Mouse (Mus musculus) fat pad, adult 2 months (tissue): Measurements from ENCODE around the gene Cxadr.
A peak's percentile ranks its signal among the peaks of the same experiment; 100 is the strongest.

Experiments
- DNase-seq: peaks from one replicate; pipeline ENCODE4 v3.0.0-alpha.2; 2011; ENCODE audit warnings: low read depth, low spot score; ENCODE audit errors: extremely low read depth

Cxadr gene

DNA sequence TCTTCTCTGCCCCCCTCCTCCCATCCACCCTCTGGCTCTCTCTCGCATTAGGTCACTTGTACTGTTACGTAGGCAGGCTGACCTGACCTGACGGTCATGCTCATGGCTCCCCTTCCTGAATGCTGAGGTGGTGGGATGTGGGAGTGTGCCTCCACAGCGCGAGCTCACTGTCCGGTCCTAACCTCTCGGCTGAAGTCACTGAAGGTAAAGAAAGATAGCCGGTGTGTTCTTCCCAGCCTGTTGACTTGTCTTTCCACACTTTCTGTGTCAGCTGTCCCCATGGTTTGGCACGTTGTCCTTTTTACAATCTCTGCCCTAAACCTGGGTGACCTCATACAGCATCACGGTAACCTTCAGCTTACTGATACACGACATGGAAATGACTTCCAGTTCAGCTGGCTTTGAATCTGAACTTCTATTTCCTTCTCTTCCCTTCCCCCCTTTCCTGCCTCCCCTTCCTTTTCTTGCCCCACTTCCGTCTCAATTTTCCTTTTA lies 4.4 kb downstream of the Cxadr start:
- no peak for DNase-seq

DNA sequence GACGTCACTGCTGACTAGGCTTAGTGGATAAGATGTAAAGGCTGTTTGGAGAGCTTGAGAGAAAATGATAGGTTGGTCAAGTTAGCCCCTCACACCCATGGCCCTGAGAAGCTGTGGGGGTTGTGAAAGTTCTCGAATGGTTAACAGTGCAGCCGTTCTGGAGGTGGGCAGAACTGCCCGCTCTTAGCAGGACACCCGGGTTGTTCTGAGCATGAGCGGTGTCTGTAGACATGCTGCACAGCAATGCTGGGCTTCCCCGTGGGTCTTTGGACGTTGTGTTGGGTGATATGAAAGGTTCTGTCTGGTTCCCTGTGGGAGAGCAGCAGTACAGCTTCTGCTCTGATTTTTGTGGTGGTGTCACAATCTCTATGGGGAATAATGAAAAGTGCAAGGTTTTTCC lies 5.3 kb downstream of the Cxadr start:
- no peak for DNase-seq

DNA sequence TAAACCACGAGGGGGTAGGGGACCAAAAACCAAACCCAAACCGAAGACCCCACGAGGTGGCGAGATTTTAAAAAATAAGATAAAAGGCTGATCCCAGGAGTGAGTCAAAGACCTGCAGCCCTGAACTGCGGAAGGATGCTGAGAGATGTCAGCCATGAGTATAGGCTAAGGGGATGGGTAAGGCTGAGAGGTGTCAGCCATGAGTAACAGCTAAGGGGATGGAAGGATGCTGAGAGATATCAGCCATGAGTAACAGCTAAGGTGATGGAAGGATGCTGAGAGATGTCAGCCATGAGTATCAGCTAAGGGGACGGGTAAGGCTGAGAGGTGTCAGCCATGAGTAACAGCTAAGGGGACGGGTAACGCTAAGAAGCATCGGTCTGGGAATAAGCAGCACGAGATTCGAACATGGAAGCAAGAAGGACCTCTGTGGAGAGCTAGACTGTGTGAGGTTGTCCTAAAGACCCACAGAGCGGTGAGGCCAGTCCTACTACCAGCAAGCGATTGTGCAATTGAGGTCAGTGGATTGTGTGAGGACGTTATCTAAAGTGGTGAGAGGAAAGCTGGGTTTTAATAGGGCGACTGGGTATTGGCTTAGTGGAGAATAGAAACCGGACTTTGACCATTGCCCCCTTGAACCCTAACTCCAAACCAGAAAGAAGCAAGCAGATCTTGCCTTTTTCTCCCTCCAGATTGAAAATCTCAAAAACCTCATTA lies 6.3 kb downstream of the Cxadr start:
- no peak for DNase-seq

DNA sequence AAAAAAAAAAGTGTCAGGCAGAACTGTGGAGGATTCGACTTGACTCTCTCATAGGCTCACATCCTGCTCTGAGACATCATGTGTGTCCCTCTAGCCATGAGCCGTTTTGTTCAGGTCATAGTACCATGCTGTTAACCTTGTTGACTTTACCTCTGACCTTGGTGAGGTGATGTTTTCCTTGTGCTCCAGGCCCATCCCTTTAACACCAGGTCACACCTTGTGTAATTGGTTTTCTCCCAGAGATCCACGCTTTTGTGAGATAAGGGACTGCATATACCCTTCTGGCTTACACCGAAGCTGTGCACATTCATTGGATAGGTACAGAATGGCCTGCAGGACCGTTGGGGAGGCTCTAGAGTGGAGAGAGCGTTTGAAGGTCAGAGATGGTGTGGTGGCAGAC lies 8.0 kb downstream of the Cxadr start:
- DNase-seq, result no peak

DNA sequence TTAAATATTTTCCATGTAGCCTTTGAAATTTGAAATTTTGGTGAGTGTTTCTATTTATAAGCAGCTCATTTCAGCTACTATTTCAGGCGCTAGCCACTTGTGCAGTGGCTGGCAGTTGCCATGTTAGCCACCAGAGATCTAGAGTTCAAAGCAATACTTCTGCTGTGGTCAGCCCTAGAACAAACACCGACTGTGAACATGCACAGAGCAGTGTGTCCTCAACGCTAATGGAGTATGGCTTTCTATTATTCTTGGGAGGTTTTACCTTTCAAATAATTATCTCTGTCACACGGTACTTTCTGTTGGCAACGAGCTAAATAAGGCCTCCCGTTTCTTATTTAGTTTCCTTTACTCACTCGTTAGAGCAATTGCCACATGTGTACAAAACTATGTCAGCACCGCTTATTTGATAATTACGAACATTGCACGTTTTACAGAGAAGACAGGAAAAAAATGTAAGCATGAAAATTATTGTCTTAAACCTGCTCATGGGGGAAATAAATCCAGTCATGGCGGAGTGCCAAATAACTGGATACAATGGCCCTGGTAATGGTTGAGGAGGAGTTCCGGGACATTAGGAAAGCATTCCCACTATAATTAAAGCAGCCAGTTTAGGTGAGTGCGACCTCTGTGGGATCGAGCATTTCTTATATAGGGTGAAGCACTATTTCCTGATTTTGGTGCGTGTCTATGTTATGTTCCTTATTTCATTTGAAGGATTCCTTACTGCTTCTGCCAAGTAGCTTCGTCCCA lies 12.0 kb downstream of the Cxadr start:
- no peak for DNase-seq

DNA sequence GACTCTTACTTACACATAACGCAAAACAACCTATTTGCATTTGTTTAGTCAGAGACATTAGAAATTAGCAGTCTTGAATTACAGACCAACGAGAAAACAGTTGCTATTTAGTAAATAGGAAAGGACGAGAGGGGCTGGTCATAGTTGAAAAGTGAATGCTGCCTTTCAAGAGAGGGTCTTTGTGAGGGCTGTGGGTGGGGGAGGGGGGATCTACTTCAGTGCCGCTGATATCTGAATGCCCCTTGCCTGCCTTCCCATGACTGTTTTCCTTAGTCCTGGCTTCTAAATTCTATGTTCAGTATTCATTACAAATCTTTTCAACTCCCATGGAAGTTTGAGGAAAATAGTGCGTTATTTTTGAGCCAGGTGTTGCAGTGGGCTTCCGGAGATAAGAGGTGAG lies 12.7 kb downstream of the Cxadr start:
- DNase-seq, result no peak

DNA sequence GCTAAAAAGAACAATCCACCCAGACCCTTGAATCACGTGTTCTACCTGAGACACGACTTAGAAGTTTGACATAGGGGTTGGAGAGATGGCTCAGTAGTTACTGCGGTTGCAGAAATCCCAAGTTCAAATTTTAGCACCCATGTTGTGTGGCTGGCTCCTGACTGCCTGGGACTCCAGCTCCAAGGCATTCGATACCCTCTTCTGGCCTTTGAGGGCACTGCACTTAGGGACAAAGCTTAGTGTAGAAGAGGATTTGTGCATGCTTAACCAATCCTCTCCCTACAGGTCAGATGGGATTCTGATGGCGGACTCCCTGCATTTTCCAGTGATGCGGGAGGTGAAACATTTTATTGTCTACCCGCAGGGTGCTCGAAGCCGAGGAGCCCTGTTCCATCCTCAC lies 15.6 kb downstream of the Cxadr start:
- DNase-seq, result no peak

DNA sequence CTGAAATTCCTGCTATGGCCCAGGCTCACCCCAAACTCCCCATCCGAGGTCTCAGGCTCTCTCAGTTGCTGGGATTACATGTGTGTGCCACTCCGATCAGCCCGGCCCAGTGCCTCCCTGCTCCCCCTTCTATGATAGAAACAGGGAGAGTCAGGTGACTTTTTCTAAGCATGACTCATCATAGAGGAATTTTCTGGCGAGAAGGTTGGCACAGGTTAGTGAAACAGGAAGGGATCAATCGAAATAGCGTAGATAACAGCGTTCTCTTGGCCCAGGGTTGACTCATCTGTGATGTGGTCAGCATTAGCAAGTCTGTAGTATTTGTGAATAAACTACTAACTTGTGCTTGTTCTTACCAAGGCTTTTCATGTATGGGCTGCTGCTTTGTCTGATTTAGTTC lies 16.7 kb downstream of the Cxadr start:
- no peak for DNase-seq

DNA sequence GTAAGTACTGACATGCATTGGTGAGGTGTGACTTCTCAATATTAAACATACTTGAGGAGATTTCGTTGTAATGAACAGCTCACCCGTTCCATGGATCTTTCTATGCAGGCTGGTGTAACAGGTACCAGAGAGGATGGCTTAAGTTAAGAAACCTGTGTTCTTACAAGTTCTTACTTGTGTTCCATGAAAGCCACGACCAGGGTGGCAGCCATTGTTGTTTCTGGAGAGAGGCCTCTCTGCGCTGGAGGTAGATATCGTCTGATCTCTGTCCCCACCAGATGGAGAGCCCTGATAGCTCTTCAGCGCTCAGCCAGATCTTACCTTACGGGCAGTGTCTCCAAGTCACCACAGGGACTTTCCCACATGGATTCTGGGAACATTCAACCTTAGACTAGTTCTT lies 18.4 kb downstream of the Cxadr start:
- peak; percentile 73 for DNase-seq

DNA sequence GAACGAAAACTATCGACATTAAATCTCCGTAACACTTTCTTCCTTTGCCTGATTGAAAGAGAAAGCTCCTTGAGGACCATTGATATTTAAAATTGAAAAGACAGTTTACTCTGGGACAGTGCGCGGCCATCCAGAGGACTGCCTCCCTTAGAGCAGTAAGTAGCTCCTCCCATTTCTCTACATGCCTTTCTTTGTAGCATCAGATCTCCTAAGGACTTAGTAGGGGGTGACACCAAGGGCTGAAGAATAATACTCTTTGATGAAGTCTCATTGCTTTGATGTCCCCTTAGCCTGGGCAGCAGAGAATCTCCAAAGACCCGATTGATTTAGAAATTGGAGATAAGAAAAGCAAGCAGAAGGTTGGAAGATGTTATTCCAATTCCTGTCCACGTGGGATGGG lies 20.3 kb downstream of the Cxadr start:
- no peak for DNase-seq

DNA sequence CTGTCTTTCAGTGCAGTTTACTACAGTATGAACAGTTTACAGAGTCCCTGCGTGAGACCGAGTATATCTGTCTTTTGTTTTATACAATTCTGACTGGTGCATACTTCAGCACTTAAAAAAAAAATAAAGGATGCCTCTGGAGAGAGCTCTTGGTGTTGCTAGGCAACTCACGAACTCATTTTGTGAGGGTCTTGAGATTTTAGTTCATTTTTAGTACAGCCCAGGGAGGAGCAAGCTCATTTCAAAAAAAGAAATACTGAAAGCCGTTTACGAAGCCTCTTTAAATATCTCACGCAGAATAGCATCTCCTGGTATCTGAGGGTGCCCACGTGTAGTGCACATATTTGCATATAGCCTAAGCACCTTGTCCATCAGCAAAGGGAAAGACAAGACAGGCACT lies 20.9 kb downstream of the Cxadr start:
- DNase-seq, result no peak

DNA sequence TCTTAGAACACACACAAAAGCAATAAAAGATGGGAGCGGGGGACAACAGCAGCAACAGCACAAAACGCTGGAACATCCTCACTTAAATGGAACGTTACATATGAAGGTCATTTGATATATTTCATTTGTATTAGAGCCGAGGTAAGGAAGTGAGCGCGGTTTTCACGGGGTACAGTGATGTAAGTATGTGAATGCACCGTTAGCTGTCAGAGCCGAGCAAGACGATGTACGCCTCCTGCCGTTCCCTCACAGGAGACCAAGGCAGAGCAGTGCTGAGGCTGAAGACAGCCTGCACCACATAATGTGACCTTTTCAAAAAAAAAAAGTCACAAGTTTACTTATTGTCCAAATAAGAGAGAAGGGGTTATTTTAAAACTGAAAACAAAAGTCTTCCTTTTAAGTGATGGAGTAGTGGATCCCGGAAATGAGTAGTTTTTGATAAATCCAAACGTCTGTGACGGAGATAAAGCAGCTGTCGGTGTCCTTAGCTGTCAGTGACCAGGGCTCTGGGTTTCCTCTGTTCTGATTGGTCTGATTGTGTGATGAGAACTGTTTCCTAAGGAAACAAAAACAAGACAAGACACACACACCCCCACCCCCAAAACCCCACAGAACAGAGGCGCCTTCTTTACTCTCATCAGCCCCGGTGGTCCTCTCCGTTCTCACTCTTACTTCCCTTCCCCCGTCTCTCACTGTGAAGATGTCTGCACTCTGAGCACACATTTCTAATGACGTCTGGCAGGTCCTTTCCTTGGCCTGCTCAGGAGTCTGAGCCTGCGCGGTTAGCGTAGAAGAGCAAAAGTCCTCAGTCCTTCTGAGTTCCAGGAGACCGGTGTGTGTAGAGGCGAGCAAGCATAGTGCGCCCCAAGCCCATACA lies 24.9 kb downstream of the Cxadr start:
- DNase-seq, result no peak

DNA sequence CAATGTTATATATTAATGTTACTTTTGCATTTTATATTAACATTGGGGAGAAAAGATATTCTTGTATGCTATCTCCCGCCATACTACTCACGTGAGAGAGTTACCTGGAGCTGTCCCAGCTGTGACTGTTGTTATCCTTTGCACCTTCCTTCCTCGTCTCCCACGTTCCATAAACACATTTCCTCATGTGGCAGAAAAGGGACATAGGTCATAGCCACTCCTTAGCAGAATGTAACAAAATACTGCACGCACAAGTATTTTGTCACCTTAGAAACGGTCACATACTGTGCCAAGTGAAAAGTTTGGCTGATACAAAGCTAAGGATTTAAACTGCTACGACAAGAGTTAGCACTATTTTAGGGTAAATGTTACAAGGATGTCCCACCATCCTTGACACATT lies 26.3 kb downstream of the Cxadr start:
- no peak for DNase-seq

DNA sequence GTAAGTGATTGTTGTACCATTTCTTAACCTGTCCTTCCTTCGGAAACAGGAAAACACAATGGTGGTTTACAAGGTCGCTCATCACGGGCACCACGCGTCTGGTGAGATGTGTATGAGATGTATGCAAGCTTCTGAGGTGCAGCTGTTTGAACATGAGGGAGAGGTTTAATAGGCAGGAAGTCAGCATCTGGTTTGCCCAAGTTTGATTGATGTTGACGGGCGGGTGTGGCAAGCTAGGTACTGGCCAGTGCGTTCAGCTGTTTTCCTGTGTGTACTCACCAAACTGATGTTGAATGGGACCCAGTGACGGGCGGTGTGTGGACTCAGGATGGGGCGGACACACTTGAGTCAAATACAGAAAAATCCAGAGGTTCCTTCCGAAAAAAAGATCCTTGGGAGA lies 26.7 kb downstream of the Cxadr start:
- no peak for DNase-seq

DNA sequence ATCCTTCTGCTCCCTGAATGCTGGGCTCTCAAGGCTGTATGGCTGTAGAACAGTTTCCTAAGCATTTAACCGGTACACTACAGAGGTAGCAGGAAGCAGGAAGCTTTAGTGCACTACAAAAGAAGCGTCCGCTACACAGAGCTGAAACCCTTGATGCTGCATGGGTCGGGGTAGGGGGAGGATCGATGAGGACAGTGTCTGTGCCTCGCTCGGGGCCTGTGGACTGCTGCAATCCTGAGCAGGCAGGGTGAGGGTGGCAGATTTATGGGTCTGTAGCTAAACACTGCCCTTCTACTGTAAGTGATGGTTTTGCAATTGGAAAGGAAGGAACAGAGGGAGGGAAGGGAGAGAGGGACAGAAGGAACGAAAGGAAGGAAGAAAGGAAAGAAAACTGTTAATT lies 35.9 kb downstream of the Cxadr start:
- DNase-seq, result no peak

DNA sequence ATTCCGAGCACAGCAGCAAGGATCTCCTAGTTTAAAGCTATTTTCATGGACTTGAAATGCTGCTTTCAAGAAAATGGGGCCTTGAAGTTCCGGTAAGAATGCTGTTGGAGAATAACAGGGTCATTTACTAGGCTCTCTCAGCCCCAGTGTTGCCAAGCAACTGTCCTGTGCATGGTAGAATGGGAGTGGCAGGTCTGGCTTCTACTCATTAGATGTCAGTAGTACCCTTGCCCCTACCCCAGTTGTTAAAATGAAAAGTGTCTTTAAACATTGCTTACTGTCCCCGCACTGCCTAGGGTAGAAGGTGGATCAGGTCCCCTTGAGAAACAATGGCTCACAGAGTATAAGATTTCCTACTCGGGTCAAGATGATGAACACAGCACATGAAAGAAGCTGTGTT lies 40.1 kb downstream of the Cxadr start:
- no peak for DNase-seq

DNA sequence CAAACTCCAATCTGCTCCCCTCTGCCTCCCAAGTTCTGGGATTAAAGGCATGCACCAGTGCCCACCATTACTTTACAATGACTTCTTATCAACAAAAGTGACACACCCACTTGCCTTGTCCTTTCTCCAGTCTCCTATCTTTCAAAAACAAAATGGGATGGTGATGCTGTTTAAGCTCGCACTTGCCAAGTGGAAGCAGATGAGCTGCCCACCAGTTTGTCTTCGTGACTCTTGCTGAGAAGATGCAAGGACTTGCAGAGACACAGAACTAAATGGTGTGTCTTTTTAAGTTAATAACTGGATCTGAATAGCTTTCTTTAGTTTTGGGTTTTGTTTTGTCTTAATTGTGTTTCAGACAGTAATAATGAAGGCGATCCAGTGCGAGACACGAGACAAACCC lies 41.5 kb downstream of the Cxadr start:
- no peak for DNase-seq

DNA sequence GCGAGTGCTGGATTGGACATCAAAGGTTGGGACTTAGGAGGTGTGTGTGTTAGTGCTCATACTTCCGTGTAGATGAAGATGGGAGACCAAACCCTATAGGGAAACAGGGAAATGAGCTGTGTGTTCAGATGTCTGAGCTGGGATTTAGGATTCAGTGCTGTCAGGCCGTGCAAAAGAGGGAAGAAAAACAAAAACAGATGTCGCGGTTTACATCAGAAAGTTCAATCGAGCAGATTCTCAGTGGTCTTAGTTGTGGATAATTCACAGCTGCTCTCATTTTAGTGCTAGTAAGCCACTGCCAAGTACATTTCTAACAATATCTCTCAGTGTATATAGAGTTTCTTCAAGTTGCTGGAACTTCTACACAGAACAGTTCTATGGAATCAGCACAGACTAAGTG lies 42.5 kb downstream of the Cxadr start:
- DNase-seq, result no peak

DNA sequence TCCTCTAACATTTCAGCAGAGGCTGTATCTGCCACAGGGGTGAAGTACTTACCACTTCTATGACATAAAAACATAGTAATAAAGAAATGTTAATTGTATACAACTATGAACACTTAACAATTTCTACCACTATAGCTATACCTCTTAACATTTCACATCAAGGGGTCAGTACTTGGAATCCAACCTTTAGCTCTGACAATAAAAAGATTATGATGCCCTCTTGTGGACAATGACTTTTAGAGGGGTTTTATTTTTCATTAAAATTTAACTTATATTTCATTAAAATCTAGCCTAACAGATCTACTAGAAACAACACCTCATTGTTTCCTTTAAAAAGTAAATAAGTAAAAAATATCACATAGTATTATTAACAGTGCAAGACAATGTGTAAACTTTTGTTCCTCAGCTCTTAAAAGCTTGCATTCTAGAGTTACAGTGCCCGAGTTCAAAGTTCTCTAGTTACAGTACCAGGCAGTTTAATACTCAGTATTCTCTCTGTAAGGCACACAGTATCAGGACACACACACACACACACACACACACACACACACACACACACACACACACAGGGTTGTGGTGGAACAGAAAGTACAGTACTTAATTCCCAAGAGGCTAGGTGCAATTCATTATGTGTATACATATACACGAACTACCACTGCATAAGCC lies 45.5 kb downstream of the Cxadr start:
- DNase-seq, result no peak

DNA sequence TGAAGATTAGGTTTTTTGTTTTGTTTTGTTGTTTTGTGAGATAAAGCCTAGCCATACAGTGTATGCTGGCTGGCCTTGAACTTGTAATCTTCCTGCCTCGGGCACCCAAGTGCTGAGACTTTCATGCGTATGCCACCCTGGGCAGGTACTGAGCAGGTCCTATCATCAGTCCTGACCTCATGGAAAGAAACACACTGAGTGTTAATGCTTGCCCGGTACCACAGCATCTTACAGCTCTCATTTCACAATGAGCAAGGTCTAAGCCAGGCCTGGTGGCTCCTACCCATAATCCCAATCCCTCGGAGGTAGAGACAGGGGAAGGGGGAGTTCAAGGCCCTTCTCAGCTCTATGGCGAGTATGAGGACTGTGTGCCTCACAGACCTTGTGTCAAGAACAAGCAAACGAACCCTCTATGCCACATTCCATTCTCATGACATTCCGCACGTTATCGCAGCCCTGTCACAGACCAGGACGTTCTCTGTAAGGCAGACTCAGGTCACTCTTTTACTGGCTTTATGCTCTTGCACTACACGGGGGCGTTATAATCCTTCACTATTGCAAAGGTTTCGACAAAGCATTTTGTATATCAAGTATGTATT lies 46.1 kb downstream of the Cxadr start:
- DNase-seq, result no peak

DNA sequence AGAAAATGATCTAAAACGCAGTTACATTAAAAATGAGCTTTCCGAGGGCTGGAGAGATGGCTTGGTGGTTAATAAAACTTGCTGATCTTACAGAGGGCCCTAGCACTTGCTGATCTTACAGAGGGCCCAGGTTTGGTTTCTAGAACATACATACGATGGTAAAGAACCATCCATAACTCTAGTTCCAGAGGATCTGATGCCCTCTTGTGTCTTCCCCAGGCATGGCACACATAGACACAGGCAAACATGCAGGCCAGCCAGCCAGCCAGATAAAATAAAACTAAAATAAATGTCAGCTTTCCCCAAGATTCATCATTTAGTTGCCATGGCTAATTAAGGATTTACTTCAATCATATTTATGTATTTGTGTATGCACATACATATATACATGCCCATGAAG lies 56.5 kb downstream of the Cxadr start:
- DNase-seq, result no peak
